Mouse (Mus musculus) CH12.LX (cell line): ENCODE results near the gene Ndc1. TPM values are rescaled to one million over a fixed set of nuclear protein-coding genes. Genes with fewer than 3 reads are reported as not detected.

Experiments
- DNase-seq: peaks from one replicate; pipeline ENCODE4 v3.0.0-alpha.2; 2013; ENCODE audit errors: extremely low read depth
- H3K27ac ChIP-seq: 2 replicates; pipeline ENCODE4 v1.5.1; 2012; ENCODE audit warnings: low read depth, mild to moderate bottlenecking, control low read depth, moderate library complexity; ENCODE audit not compliant: insufficient read depth
- H3K27me3 ChIP-seq: replicated peaks from 2 replicates; pipeline ENCODE3; 2012; ENCODE audit warnings: inconsistent platforms
- H3K36me3 ChIP-seq, 2 experiments: replicated peaks in 1 of 2; 2 replicates each; pipeline versions ENCODE3 to v1.6.1; 2012; ENCODE audit warnings: inconsistent platforms in 1 of 2, low read length in 1 of 2, mild to moderate bottlenecking in 1 of 2, mixed read lengths in 1 of 2, moderate library complexity in 1 of 2; ENCODE audit not compliant: control insufficient read depth in 1 of 2, insufficient read depth in 1 of 2
- H3K4me1 ChIP-seq, 2 experiments: 2 replicates each; pipeline ENCODE4 v1.6.1; 2012; ENCODE audit warnings: inconsistent platforms in 1 of 2, moderate library complexity in 1 of 2; ENCODE audit not compliant: insufficient read depth in 2 of 2, control insufficient read depth in 1 of 2
- H3K4me2 ChIP-seq: 2 replicates; pipeline ENCODE4 v1.6.1; 2012; ENCODE audit warnings: low read depth, mild to moderate bottlenecking, control low read depth; ENCODE audit not compliant: poor library complexity, insufficient read depth, severe bottlenecking
- H3K4me3 ChIP-seq, 3 experiments: fragments of 150-350 bp in 1 of 3; sonication (generic) in 1 of 3; replicated peaks in 1 of 3; 2 replicates each; pipeline versions ENCODE3 to v1.5.1; 2011 to 2012; ENCODE audit warnings: low read depth in 2 of 3, low read length in 2 of 3, mild to moderate bottlenecking in 2 of 3, moderate library complexity in 2 of 3, control low read depth in 1 of 3, improper control_type of control experiment in 1 of 3, inconsistent platforms in 1 of 3, mixed read lengths in 1 of 3; ENCODE audit not compliant: poor library complexity in 1 of 3
- H3K79me2 ChIP-seq: replicated peaks from 2 replicates; pipeline ENCODE4 v1.6.1; 2012; ENCODE audit warnings: mild to moderate bottlenecking, moderate library complexity; ENCODE audit not compliant: control insufficient read depth, poor library complexity, insufficient read depth, severe bottlenecking; ENCODE audit errors: extremely low read depth
- H3K9ac ChIP-seq: 2 replicates; pipeline ENCODE4 v1.6.1; 2012; ENCODE audit warnings: low read depth, mild to moderate bottlenecking, control low read depth, moderate library complexity; ENCODE audit not compliant: insufficient read depth
- H3K9me3 ChIP-seq: replicated peaks from 2 replicates; pipeline ENCODE3; 2012; ENCODE audit warnings: low read length, inconsistent platforms, mixed read lengths
- CHD1 ChIP-seq: IDR thresholded peaks from 2 replicates; pipeline ENCODE4 v1.6.1; 2012; ENCODE audit warnings: low read depth, low read length, improper control_type of control experiment, inconsistent platforms
- CHD2 ChIP-seq: IDR thresholded peaks from 2 replicates; pipeline ENCODE4 v1.6.1; 2011; ENCODE audit warnings: low read length, improper control_type of control experiment
- CTCF ChIP-seq, 2 experiments: IDR thresholded peaks in 1 of 2; conservative IDR thresholded peaks in 1 of 2; 2 replicates each; pipeline ENCODE4 v1.5.1; 2011 to 2012; ENCODE audit warnings: low read depth in 2 of 2, low read length in 2 of 2, improper control_type of control experiment in 1 of 2, inconsistent platforms in 1 of 2, mild to moderate bottlenecking in 1 of 2, moderate library complexity in 1 of 2
- ELF1 ChIP-seq: IDR thresholded peaks from 2 replicates; pipeline ENCODE4 v1.6.1; 2014; ENCODE audit warnings: low read depth, mild to moderate bottlenecking, inconsistent platforms, low read length, improper control_type of control experiment
- EP300 ChIP-seq: IDR thresholded peaks from 2 replicates; pipeline ENCODE4 v1.6.1; 2011; ENCODE audit warnings: low read length, improper control_type of control experiment
- ETS1 ChIP-seq: conservative IDR thresholded peaks from 2 replicates; pipeline ENCODE4 v1.6.1; 2012; ENCODE audit warnings: low read depth, mild to moderate bottlenecking, inconsistent platforms, low read length, improper control_type of control experiment, moderate library complexity
- GABPA ChIP-seq: IDR thresholded peaks from 2 replicates; pipeline ENCODE4 v1.6.1; 2012; ENCODE audit warnings: low read depth, low read length, improper control_type of control experiment, inconsistent platforms; ENCODE audit not compliant: insufficient replicate concordance
- JUN ChIP-seq: IDR thresholded peaks from 2 replicates; pipeline ENCODE4 v1.6.1; 2011; ENCODE audit warnings: low read depth, mild to moderate bottlenecking, low read length, improper control_type of control experiment, moderate library complexity; ENCODE audit not compliant: insufficient read depth
- KAT2A ChIP-seq: IDR thresholded peaks from 2 replicates; pipeline ENCODE4 v1.6.1; 2012; ENCODE audit warnings: low read length, improper control_type of control experiment, inconsistent platforms; ENCODE audit not compliant: insufficient replicate concordance
- MAFK ChIP-seq: IDR thresholded peaks from 2 replicates; pipeline ENCODE4 v1.6.1; 2011; ENCODE audit warnings: low read length, improper control_type of control experiment; ENCODE audit not compliant: insufficient replicate concordance
- MAZ ChIP-seq: IDR thresholded peaks from 2 replicates; pipeline ENCODE4 v1.6.1; 2012; ENCODE audit warnings: low read depth, mild to moderate bottlenecking, inconsistent platforms, low read length, improper control_type of control experiment, moderate library complexity
- MEF2A ChIP-seq: IDR thresholded peaks from 2 replicates; pipeline ENCODE4 v1.6.1; 2014; ENCODE audit warnings: low read depth, mild to moderate bottlenecking, inconsistent platforms, low read length, improper control_type of control experiment, borderline replicate concordance
- MXI1 ChIP-seq: IDR thresholded peaks from 2 replicates; pipeline ENCODE4 v1.6.1; 2011; ENCODE audit warnings: mild to moderate bottlenecking, low read depth, low read length, improper control_type of control experiment
- NELFE ChIP-seq: IDR thresholded peaks from 2 replicates; pipeline ENCODE4 v1.6.1; 2011; ENCODE audit warnings: low read depth, low read length, improper control_type of control experiment
- NRF1 ChIP-seq: IDR thresholded peaks from 2 replicates; pipeline ENCODE4 v1.6.1; 2014; ENCODE audit warnings: low read depth, mild to moderate bottlenecking, inconsistent platforms, low read length, improper control_type of control experiment, moderate library complexity
- POLR2A ChIP-seq: IDR thresholded peaks from 2 replicates; pipeline ENCODE4 v1.6.1; 2011; ENCODE audit warnings: low read depth, mild to moderate bottlenecking, improper control_type of control experiment, low read length
- POLR2AphosphoS2 ChIP-seq: IDR thresholded peaks from 2 replicates; pipeline ENCODE4 v1.6.1; 2011; ENCODE audit warnings: low read depth, low read length, improper control_type of control experiment
- RCOR1 ChIP-seq: conservative IDR thresholded peaks from 2 replicates; pipeline ENCODE4 v1.6.1; 2012; ENCODE audit warnings: low read depth, mild to moderate bottlenecking, inconsistent platforms, low read length, improper control_type of control experiment
- TBP ChIP-seq: conservative IDR thresholded peaks from 2 replicates; pipeline ENCODE4 v1.6.1; 2011; ENCODE audit warnings: low read depth, low read length, improper control_type of control experiment
- TCF12 ChIP-seq: IDR thresholded peaks from 2 replicates; pipeline ENCODE4 v1.6.1; 2014; ENCODE audit warnings: low read depth, mild to moderate bottlenecking, inconsistent platforms, low read length, improper control_type of control experiment
- UBTF ChIP-seq: IDR thresholded peaks from 2 replicates; pipeline ENCODE4 v1.6.1; 2012; ENCODE audit warnings: low read depth, mild to moderate bottlenecking, inconsistent platforms, low read length, improper control_type of control experiment, moderate library complexity
- USF1 ChIP-seq: IDR thresholded peaks from 2 replicates; pipeline ENCODE4 v1.6.1; 2014; ENCODE audit warnings: low read depth, mild to moderate bottlenecking, inconsistent platforms, low read length, improper control_type of control experiment
- ZC3H11A ChIP-seq: IDR thresholded peaks from 2 replicates; pipeline ENCODE4 v1.6.1; 2012; ENCODE audit warnings: low read depth, mild to moderate bottlenecking, inconsistent platforms, low read length, improper control_type of control experiment
- ZMIZ1 ChIP-seq: IDR thresholded peaks from 2 replicates; pipeline ENCODE4 v1.6.1; 2012; ENCODE audit warnings: low read depth, mild to moderate bottlenecking, inconsistent platforms, low read length, improper control_type of control experiment
- ZNF384 ChIP-seq: IDR thresholded peaks from 2 replicates; pipeline ENCODE4 v1.6.1; 2012; ENCODE audit warnings: low read depth, low read length, improper control_type of control experiment, inconsistent platforms
- dilution Hi-C: fragments of 300-500 bp; cut with MboI; formaldehyde crosslinking; loops from 2 replicates; pipeline ENCODE4 v1.14.3; 2020; ENCODE audit warnings: low sequenced_read_pairs; ENCODE audit not compliant: extremely low pct_unique_long_range_greater_than_20kb, extremely low pct_ligation_motif_present
- in situ Hi-C: fragments of 300-500 bp; cut with MboI; formaldehyde crosslinking; loops from 3 replicates; pipeline ENCODE4 v1.14.3; 2019; ENCODE audit warnings: low sequenced_read_pairs, low pct_ligation_motif_present, low pct_unique_long_range_greater_than_20kb, mixed read lengths
- polyA plus RNA-seq: library from polyadenylated mRNA; unstranded; fragments of >175 nt; gene quantifications from 2 replicates; pipeline ENCODE4 v1.2.1, GENCODE M21; 2012; ENCODE audit warnings: low read depth; ENCODE audit not compliant: insufficient read length
- total RNA-seq, 2 experiments: library from RNA; depleted of rRNA; stranded (reverse); fragments of 300-350 nt in 1 of 2; fragments of >200 nt in 1 of 2; gene quantifications; 2 replicates each; pipeline ENCODE4 v1.2.3; 2012 to 2014

Ndc1 gene
- total and polyA plus RNA-seq, 3 experiments: 49.1 to 86.5 (median 71.3) TPM

DNA sequence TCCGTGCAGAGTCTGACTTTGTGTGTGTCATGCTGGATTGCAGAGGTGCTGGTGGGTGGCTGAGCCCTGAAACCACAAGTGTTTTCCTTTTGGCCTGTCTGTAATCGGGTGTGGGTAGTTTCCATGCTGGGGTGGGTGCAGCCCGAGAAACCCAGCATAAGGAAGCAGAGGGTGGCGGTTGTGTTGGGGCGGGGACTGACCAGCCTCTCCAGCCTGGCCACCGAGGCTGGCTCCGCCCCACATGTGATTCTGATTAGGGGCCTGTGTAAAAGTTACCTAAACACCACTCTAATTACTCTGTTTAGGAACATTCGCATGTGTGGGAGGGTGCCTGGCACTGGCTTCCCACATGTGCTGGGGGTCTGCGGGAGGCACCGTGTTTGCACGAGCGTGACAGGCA, 90.0 kb downstream of the Ndc1 start:
- peaks cover 5% of the 10 kb centered on the region for H3K9me3 ChIP-seq
- no peak overlapping the region for H3K9ac ChIP-seq
- no peak for DNase-seq

DNA sequence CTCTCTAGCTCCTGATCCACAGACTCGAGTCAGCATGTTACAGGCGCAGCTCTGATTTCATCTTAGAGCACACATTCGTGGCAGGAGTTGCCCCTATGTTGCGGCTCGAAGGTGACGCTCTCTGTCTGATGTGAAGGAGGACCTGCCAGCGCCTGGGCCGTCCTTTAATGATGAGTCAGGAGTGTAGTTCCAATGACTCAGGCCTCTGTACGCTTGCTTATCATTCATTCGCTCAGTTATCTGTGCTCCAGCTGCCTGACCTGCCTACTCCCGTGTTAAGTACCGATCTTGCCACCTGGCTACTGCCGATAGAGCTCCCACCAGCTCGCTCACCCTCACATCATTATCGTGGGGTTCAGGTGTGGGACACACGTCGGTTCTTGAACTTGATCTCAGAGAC, 91.3 kb downstream of the Ndc1 start:
- Histone ChIP-seq H3K9ac (no peak overlapping the region), H3K9me3 (peaks cover 5% of the 10 kb centered on the region), H3K4me1 (peaks cover 6% of the 10 kb centered on the region in 2 experiments; a peak in 2 of 4 replicates), H3K4me2 (no peak overlapping the region), H3K27ac (no peak overlapping the region), H3K79me2 (no peaks in the 10 kb centered on the region), H3K27me3 (no peaks in the 10 kb centered on the region), H3K36me3 (no peaks in the 10 kb centered on the region), H3K4me3 (no peak overlapping the region)
- no peak for DNase-seq
- TF ChIP-seq JUN (no peak), ZC3H11A (no peak), KAT2A (no peak), ELF1 (no peak), TBP (no peak), UBTF (no peak), NELFE (no peak), CTCF (conservative IDR thresholded peaks at IDR 0.05 in 1 of 2, IDR thresholded peaks at IDR 0.05 in 1 of 2; ENCODE audit: low read depth in 2 of 2, low read length in 2 of 2) (no peak), ZNF384 (no peak), USF1 (no peak), MEF2A (no peak), TCF12 (no peak), GABPA (no peak)
- dilution Hi-C loops: no loop called here
- in situ Hi-C loops: no loop called here

More for the DNA sequence above, 90.0 kb downstream of the Ndc1 start:
- no peaks in the 10 kb centered on the region for H3K36me3 ChIP-seq
- H3K27ac ChIP-seq: no peak overlapping the region
- dilution Hi-C loops: no loop called here
- in situ Hi-C loops: no loop called here
- H3K4me3 ChIP-seq: no peak overlapping the region
- H3K4me1 ChIP-seq: peaks cover 8 to 13% of the 10 kb centered on the region in 2 experiments; a peak in 3 of 4 replicates
- H3K27me3 ChIP-seq: no peaks in the 10 kb centered on the region
- TF ChIP-seq EP300: no peak
- TF ChIP-seq MXI1: no peak
- TF ChIP-seq POLR2A: no peak
- TF ChIP-seq RCOR1: no peak
- no peak for TF ChIP-seq CHD2
- no peak for TF ChIP-seq CTCF (conservative IDR thresholded peaks at IDR 0.05 in 1 of 2, IDR thresholded peaks at IDR 0.05 in 1 of 2; ENCODE audit: low read depth in 2 of 2, low read length in 2 of 2)
- no peak for TF ChIP-seq POLR2AphosphoS2
- TF ChIP-seq MEF2A: no peak
- TF ChIP-seq ZMIZ1: no peak
- no peak for TF ChIP-seq USF1
- TF ChIP-seq CHD1: no peak
- no peak for TF ChIP-seq TBP
- TF ChIP-seq MAZ: no peak
- no peak for TF ChIP-seq JUN
- TF ChIP-seq MAFK: no peak
- no peak for TF ChIP-seq NRF1
- TF ChIP-seq ETS1: no peak
- no peak overlapping the region for H3K4me2 ChIP-seq
- no peaks in the 10 kb centered on the region for H3K79me2 ChIP-seq
